Mouse (Mus musculus) MEL (cell line): ENCODE data around the gene Cyb561d1.

Experiments used
- CTCF ChIP-seq, 3 experiments: IDR thresholded peaks in 2 of 3; conservative IDR thresholded peaks in 1 of 3; 2 replicates each; pipeline ENCODE4 v1.5.1; 2011 to 2012; ENCODE audit warnings: low read length in 3 of 3, low read depth in 2 of 3, mild to moderate bottlenecking in 2 of 3, improper control_type of control experiment in 1 of 3, inconsistent platforms in 1 of 3, mixed read lengths in 1 of 3, moderate library complexity in 1 of 3; ENCODE audit not compliant: control insufficient read depth in 1 of 3, insufficient read depth in 1 of 3, poor library complexity in 1 of 3, severe bottlenecking in 1 of 3
- EP300 ChIP-seq, 2 experiments: IDR thresholded peaks; 2 replicates each; pipeline ENCODE4 v1.6.1; 2011; ENCODE audit warnings: improper control_type of control experiment in 2 of 2, low read length in 2 of 2, low read depth in 1 of 2, mild to moderate bottlenecking in 1 of 2
- MAFK ChIP-seq: IDR thresholded peaks from 2 replicates; pipeline ENCODE4 v1.6.1; 2011; ENCODE audit warnings: low read depth, mild to moderate bottlenecking, low read length, improper control_type of control experiment, borderline replicate concordance
- MAX ChIP-seq: IDR thresholded peaks from 2 replicates; pipeline ENCODE4 v1.6.1; 2011; ENCODE audit warnings: low read length, improper control_type of control experiment
- MYC ChIP-seq: IDR thresholded peaks from 2 replicates; pipeline ENCODE4 v1.6.1; 2011; ENCODE audit warnings: low read depth, mild to moderate bottlenecking, low read length, improper control_type of control experiment, moderate library complexity
- POLR2A ChIP-seq, 2 experiments: IDR thresholded peaks; 2 replicates each; pipeline ENCODE4 v1.6.1; 2011 to 2012; ENCODE audit warnings: low read length in 2 of 2, mild to moderate bottlenecking in 2 of 2, control low read depth in 1 of 2, improper control_type of control experiment in 1 of 2, low read depth in 1 of 2, moderate library complexity in 1 of 2; ENCODE audit not compliant: control insufficient read depth in 1 of 2, insufficient read depth in 1 of 2, poor library complexity in 1 of 2
- RCOR1 ChIP-seq: IDR thresholded peaks from 2 replicates; pipeline ENCODE4 v1.6.1; 2012; ENCODE audit warnings: low read depth, mild to moderate bottlenecking, inconsistent platforms, low read length, improper control_type of control experiment
- ZC3H11A ChIP-seq: IDR thresholded peaks from 2 replicates; pipeline ENCODE4 v1.6.1; 2012; ENCODE audit warnings: low read depth, mild to moderate bottlenecking, inconsistent platforms, low read length, improper control_type of control experiment

GRCm38 (mm10) chr3:108166486-108167211 is 34.4 kb downstream of the Cyb561d1 start:
- TF ChIP-seq POLR2A (IDR thresholded peaks at IDR 0.05; ENCODE audit: control insufficient read depth in 1 of 2, insufficient read depth in 1 of 2, low read depth in 1 of 2, low read length in 2 of 2, poor library complexity in 1 of 2) = no peak
- TF ChIP-seq CTCF (IDR thresholded peaks at IDR 0.05 in 2 of 3, conservative IDR thresholded peaks at IDR 0.05 in 1 of 3; ENCODE audit: control insufficient read depth in 1 of 3, insufficient read depth in 1 of 3, low read depth in 2 of 3, low read length in 3 of 3, poor library complexity in 1 of 3, severe bottlenecking in 1 of 3) = peak in 2 of 3 experiments; percentile 12 to 22; a peak in 2 of 6 replicates
- no peak for TF ChIP-seq RCOR1
- no peak for TF ChIP-seq EP300 (IDR thresholded peaks at IDR 0.05; ENCODE audit: low read depth in 1 of 2, low read length in 2 of 2)
- no peak for TF ChIP-seq ZC3H11A
- TF ChIP-seq MAFK = no peak
- TF ChIP-seq MAX = no peak
- no peak for TF ChIP-seq MYC
